Mouse (Mus musculus) bone marrow, adult 2 months (tissue): Measurements from ENCODE around the gene Cntnap2.

Source experiments
- CTCF ChIP-seq: fragments of 200-500 bp; IDR thresholded peaks from 2 replicates; pipeline ENCODE4 v1.5.1; 2011; ENCODE audit warnings: low read length, control low read depth; ENCODE audit not compliant: control insufficient read depth, insufficient read depth
- POLR2A ChIP-seq: fragments of 200-500 bp; IDR thresholded peaks from 2 replicates; pipeline ENCODE4 v1.6.1; 2011; ENCODE audit warnings: low read depth, mild to moderate bottlenecking, control low read depth, low read length, borderline replicate concordance; ENCODE audit not compliant: control insufficient read depth

- TF ChIP-seq CTCF: no peak
- TF ChIP-seq POLR2A: no peak
These were observed 826.3 kb downstream of the Cntnap2 start for GRCm38 (mm10) chr6:45885486-45885885.
